Mouse (Mus musculus): Measurements from ENCODE around the gene Crocc. TPM values are rescaled to one million over a fixed set of nuclear protein-coding genes. Genes with fewer than 3 reads are reported as not detected.
A peak's percentile ranks its signal among the peaks of the same experiment; 100 is the strongest.

The Crocc gene
- polyA plus RNA-seq (2015; fragmentation: Nextera tagmentation; extraction: Ambion mirVana) = 5.3 and 6.3 TPM in 2 replicates

DNA sequence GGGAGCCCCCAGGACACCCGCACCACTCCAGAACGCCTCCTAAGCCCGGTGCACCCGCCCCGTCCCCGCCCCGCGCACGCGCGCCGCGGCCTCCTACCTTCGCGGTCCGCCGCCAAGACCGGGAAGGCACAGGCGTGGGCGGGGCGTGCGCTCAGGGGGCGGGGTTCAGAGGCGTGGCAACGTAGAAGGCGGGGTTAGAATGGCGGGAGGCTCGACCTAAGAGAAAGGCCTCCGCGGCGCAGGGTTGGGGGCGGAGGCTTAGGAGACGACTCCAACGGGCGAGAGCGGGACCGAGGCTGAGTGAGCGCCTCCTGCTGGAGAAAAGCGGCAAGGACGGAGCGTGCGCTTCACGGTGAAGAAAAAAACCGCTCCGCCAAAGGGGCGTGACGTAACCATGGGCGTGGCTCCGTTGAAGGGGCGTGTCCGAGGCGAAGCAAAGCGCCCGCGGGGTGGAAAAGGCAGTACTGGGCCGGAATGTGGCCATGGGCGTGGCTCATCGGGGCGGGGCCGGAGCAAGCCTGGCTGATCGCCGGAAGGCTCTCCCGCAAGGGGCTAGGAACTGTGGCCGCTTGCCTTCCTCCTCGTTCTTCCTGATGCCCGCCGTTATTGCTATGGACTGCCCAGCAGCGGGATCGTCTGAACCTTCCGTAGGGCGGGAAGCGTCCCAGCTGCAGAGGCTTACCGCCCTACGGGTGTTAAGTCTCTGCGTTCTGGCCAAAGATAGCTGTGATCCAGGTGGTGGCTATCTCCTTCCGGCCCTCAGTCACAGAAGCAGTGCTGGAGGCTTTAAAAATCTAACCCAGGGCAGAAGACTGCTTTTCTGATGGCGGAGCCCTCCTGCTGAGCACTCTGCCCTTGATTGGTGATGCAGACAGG lies at the start of gene Crocc:
Gene Crocc (minus strand): TSS at position 125 of the 876 bp plus-strand sequence.
- WGBS = 0% methylated on average over 64 of the region's 77 CpGs
- Histone ChIP-seq H3K27ac (ENCODE audit: low read length) (peak within 1 kb of the TSS; percentile 89), H3K27me3 (ENCODE audit: control insufficient read depth, insufficient read depth, low read depth, low read length) (no peaks in the 10 kb centered on the region), H3K4me2 (ENCODE audit: low read length) (peak within 1 kb of the TSS; percentile 59), H3K36me3 (ENCODE audit: control insufficient read depth, insufficient read depth, low read length) (no peaks in the 10 kb centered on the region; the same call in 1 of the 2 replicates), H3K4me3 (ENCODE audit: low read depth, low read length) (peak within 1 kb of the TSS; percentile 53), H3K4me1 (ENCODE audit: control insufficient read depth, insufficient read depth, low read length) (peaks cover 10% of the 10 kb centered on the region), H3K9me3 (replicated peaks; ENCODE audit: control insufficient read depth, low read length, poor library complexity, severe bottlenecking) (no peaks in the 10 kb centered on the region), H3K9ac (ENCODE audit: low read depth, low read length) (peak within 1 kb of the TSS; percentile 67)
- ATAC-seq = peak; percentile 92

DNA sequence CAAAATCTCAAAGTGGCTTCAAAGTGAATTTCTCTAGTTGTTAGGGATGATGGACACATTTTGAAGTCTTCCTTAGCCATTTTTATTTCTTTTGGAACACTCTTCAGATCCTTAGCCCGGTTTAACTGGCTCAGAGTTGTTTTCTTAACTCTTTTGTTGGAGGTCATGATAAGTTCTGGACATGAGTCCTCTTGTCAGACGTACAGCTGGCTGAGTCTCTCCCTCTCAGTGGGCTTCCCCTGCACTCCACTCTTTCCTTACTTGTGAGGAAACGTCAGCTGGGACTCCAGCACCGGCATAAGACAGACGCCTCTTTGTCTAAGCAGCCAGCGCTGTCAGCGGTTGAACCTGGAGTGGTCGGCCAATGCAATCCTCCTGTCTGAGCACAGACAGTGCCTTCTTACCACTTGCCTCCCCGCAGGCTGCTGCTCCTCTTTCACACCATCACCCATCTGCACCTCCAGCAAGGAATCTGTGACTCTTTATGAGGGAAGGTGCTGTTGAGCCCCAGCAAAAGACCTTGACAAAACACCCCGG lies 47.9 kb upstream of the Crocc start:
- H3K4me2 ChIP-seq (ENCODE audit: low read length) = no peak overlapping the region
- H3K9me3 ChIP-seq (replicated peaks; ENCODE audit: control insufficient read depth, low read length, poor library complexity, severe bottlenecking) = 0 out of 2 replicates have a peak, but pooled peaks cover 2% of the 10 kb centered on the region
- no peak overlapping the region for H3K9ac ChIP-seq (ENCODE audit: low read depth, low read length)
- peaks cover 8% of the 10 kb centered on the region for H3K36me3 ChIP-seq (ENCODE audit: control insufficient read depth, insufficient read depth, low read length)
- H3K4me1 ChIP-seq (ENCODE audit: control insufficient read depth, insufficient read depth, low read length) = no peaks in the 10 kb centered on the region
- no peak for ATAC-seq
- no peak overlapping the region for H3K4me3 ChIP-seq (ENCODE audit: low read depth, low read length)
- H3K27me3 ChIP-seq (ENCODE audit: control insufficient read depth, insufficient read depth, low read depth, low read length) = no peaks in the 10 kb centered on the region
- WGBS = 53% methylated on average over 10 of the region's 10 CpGs
- no peak overlapping the region for H3K27ac ChIP-seq (ENCODE audit: low read length)

DNA sequence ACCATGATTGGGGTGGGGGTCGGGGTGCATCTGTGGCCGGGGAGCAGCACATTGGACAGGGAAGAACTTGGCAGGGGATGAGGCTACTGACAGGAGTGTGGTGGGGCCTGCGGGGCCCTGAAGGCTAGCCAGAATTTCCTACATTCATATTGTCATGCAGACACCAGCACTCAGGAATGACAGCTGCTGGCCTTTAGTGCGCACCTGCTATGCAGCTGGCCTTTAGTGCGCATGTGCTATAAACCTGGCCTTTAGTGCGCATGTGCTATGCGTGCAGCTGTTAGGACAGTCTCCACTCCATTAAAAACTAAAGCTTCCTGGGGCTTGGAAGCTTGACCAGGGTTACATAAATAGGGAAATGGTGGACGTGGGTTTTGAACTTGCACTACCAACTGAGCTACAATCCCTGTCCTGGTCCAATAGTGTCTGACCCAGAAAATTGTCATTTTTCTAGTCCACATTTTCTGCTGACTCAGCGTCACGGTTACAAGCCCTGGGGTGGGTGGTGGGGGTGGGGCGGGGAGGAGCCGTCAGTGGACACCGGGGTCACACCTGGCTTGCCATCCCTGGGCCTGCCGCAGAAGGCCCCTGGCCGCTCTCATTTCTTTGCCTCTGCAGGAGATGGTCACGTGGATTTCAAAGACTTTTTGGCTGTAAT lies 46.3 kb upstream of the Crocc start:
- Histone ChIP-seq H3K36me3 (ENCODE audit: control insufficient read depth, insufficient read depth, low read length) (no peaks in the 10 kb centered on the region), H3K9ac (ENCODE audit: low read depth, low read length) (no peak overlapping the region), H3K27me3 (ENCODE audit: control insufficient read depth, insufficient read depth, low read depth, low read length) (no peaks in the 10 kb centered on the region), H3K9me3 (replicated peaks; ENCODE audit: control insufficient read depth, low read length, poor library complexity, severe bottlenecking) (0 out of 2 replicates have a peak, but pooled peaks cover 2% of the 10 kb centered on the region), H3K4me3 (ENCODE audit: low read depth, low read length) (no peak overlapping the region), H3K4me1 (ENCODE audit: control insufficient read depth, insufficient read depth, low read length) (no peaks in the 10 kb centered on the region), H3K27ac (ENCODE audit: low read length) (no peak overlapping the region), H3K4me2 (ENCODE audit: low read length) (no peak overlapping the region)
- ATAC-seq = no peak
- 75% methylated on average over 16 of the region's 16 CpGs for WGBS

DNA sequence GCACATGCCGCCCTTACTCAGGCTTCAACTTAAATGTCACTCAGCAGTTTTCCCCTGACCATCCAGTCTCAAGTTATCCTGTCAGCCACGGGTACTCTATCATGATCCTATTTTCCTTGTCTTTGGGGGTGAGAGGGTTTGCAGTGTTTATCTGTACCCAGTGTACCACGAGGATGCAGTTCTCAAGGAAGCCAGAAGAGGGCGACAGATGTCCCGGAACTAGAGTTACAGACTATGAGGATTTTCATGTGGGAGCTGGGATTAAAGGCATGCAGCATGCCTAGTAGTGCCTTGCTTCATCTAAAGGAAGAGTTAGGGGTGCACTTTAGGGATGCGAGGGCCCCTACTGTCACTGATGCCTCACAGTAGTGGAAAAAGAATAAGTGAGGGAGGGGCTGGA lies 41.5 kb upstream of the Crocc start:
- Histone ChIP-seq H3K36me3 (ENCODE audit: control insufficient read depth, insufficient read depth, low read length) (no peaks in the 10 kb centered on the region), H3K9me3 (replicated peaks; ENCODE audit: control insufficient read depth, low read length, poor library complexity, severe bottlenecking) (no peaks in the 10 kb centered on the region), H3K4me2 (ENCODE audit: low read length) (no peak overlapping the region), H3K9ac (ENCODE audit: low read depth, low read length) (no peak overlapping the region), H3K27me3 (ENCODE audit: control insufficient read depth, insufficient read depth, low read depth, low read length) (no peaks in the 10 kb centered on the region), H3K4me1 (ENCODE audit: control insufficient read depth, insufficient read depth, low read length) (no peaks in the 10 kb centered on the region), H3K4me3 (ENCODE audit: low read depth, low read length) (no peak overlapping the region), H3K27ac (ENCODE audit: low read length) (no peak overlapping the region)
- ATAC-seq = no peak
- 74% methylated on average over 6 of the region's 6 CpGs for WGBS

DNA sequence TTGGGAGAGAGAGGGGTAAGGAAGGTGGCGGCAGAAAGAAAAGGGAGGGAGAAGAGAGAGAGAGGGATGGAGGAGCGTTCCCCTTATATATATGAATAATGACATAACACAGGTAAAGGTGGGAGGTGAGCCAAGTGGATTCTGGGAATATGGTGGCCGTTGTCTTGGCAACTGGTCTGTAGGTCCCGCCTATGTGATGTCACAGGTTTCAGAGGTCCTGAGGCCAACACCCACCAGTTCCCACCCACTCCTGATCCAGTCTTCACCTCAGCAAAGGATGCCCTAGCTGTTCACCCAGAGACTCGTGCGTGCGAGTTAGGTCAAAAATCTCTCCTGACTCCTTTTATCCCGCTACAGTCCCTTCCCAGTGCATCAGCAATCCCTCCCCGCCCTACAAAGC lies 40.9 kb upstream of the Crocc start:
- Histone ChIP-seq H3K4me3 (ENCODE audit: low read depth, low read length) (no peak overlapping the region), H3K27me3 (ENCODE audit: control insufficient read depth, insufficient read depth, low read depth, low read length) (no peaks in the 10 kb centered on the region), H3K4me1 (ENCODE audit: control insufficient read depth, insufficient read depth, low read length) (no peaks in the 10 kb centered on the region), H3K27ac (ENCODE audit: low read length) (no peak overlapping the region), H3K4me2 (ENCODE audit: low read length) (no peak overlapping the region), H3K9me3 (replicated peaks; ENCODE audit: control insufficient read depth, low read length, poor library complexity, severe bottlenecking) (no peaks in the 10 kb centered on the region), H3K36me3 (ENCODE audit: control insufficient read depth, insufficient read depth, low read length) (no peaks in the 10 kb centered on the region), H3K9ac (ENCODE audit: low read depth, low read length) (no peak overlapping the region)
- no peak for ATAC-seq
- 92% methylated on average over 9 of the region's 9 CpGs for WGBS

DNA sequence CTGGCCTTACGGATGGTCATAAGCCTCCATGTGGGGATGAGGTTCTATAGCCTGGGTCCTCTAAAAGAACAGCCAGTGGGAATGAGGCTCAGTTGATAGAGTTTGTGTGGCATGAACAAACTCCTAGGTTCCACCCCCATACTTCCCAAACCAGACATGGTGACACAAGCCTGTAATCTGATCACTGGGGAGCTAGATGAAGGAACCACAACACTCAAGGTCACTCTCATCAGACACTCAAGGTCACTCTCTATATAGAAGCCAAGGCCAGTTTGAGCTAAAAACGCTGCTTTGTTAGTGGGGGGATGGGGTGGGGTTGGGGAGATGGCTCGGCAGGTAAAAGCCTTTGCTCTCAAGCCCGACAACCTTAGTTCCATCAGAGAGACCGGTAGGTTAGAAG lies 39.6 kb upstream of the Crocc start:
- no peaks in the 10 kb centered on the region for H3K9me3 ChIP-seq (replicated peaks; ENCODE audit: control insufficient read depth, low read length, poor library complexity, severe bottlenecking)
- no peak overlapping the region for H3K4me3 ChIP-seq (ENCODE audit: low read depth, low read length)
- no peak overlapping the region for H3K27ac ChIP-seq (ENCODE audit: low read length)
- H3K36me3 ChIP-seq (ENCODE audit: control insufficient read depth, insufficient read depth, low read length) = no peaks in the 10 kb centered on the region
- 81% methylated on average over 5 of the region's 5 CpGs for WGBS
- H3K4me1 ChIP-seq (ENCODE audit: control insufficient read depth, insufficient read depth, low read length) = no peaks in the 10 kb centered on the region
- no peaks in the 10 kb centered on the region for H3K27me3 ChIP-seq (ENCODE audit: control insufficient read depth, insufficient read depth, low read depth, low read length)
- H3K9ac ChIP-seq (ENCODE audit: low read depth, low read length) = no peak overlapping the region
- H3K4me2 ChIP-seq (ENCODE audit: low read length) = no peak overlapping the region
- no peak for ATAC-seq

DNA sequence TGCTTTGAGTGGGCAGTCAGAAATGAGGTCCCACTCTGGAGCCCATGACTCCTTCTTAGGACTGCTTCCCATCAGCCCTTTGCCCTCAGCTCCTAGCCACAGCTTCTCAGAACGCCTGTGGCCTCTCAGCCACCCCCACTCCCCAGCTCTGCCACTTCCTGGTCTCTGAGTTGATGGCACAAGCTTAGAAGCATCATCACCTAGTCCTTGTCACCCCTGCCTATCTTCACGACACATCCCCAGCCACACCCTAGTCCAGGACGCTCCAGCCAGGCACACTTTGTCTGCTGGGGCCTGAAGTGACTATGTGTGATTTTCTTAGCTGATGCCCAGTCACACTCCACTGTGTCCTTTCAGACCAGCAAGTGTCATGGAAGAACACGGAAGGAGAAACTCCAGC lies 38.6 kb upstream of the Crocc start:
- H3K27me3 ChIP-seq (ENCODE audit: control insufficient read depth, insufficient read depth, low read depth, low read length) = no peaks in the 10 kb centered on the region
- no peak overlapping the region for H3K4me3 ChIP-seq (ENCODE audit: low read depth, low read length)
- H3K27ac ChIP-seq (ENCODE audit: low read length) = no peak overlapping the region
- no peak for ATAC-seq
- no peaks in the 10 kb centered on the region for H3K9me3 ChIP-seq (replicated peaks; ENCODE audit: control insufficient read depth, low read length, poor library complexity, severe bottlenecking)
- H3K36me3 ChIP-seq (ENCODE audit: control insufficient read depth, insufficient read depth, low read length) = no peaks in the 10 kb centered on the region
- H3K4me2 ChIP-seq (ENCODE audit: low read length) = no peak overlapping the region
- no peaks in the 10 kb centered on the region for H3K4me1 ChIP-seq (ENCODE audit: control insufficient read depth, insufficient read depth, low read length)
- 83% methylated on average over 4 of the region's 4 CpGs for WGBS
- no peak overlapping the region for H3K9ac ChIP-seq (ENCODE audit: low read depth, low read length)

DNA sequence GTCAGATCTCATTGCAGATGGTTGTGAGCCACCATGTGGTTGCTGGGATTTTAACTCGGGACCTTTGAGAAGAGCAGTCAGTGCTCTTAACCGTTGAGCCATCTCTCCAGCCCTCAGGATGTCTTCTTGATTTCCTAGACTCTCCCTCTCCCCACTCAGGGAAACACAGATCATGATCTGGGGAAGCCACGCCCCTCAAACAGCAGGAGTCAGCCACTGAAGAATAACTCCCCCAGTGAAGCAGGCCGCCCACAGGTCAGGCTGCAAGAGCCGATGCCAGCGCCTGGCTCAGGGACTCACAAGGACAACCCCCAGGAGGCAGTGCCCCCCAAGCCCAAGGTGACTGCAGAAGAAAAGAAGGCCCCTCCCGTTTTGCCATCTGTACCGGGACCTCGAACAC lies 36.4 kb upstream of the Crocc start:
- ATAC-seq = no peak
- Histone ChIP-seq H3K4me3 (ENCODE audit: low read depth, low read length) (no peak overlapping the region), H3K4me1 (ENCODE audit: control insufficient read depth, insufficient read depth, low read length) (no peaks in the 10 kb centered on the region), H3K27ac (ENCODE audit: low read length) (no peak overlapping the region), H3K27me3 (ENCODE audit: control insufficient read depth, insufficient read depth, low read depth, low read length) (no peaks in the 10 kb centered on the region), H3K4me2 (ENCODE audit: low read length) (no peak overlapping the region), H3K9me3 (replicated peaks; ENCODE audit: control insufficient read depth, low read length, poor library complexity, severe bottlenecking) (no peaks in the 10 kb centered on the region), H3K9ac (ENCODE audit: low read depth, low read length) (no peak overlapping the region), H3K36me3 (ENCODE audit: control insufficient read depth, insufficient read depth, low read length) (no peaks in the 10 kb centered on the region)
- WGBS = 18% methylated on average over 9 of the region's 9 CpGs

DNA sequence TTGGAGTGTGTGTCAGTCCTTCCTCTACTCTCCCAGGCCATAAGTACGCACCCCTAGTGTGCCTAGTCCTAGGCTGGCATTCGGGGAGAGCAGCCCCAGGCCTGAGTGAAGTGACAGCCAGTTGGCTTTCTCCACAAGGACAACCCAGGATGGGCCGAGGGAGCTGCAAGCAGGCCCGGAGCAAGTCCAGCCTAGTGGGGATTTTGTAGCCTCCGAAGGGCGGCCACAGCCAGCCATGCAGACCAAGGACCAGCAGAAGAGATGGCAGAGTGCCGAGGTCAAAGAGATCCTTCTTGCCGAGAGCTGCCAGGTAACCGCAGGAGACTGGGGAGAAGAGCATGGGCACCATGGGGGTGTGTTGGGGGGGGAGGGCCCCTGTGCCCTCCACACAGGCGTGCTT lies 34.7 kb upstream of the Crocc start:
- Histone ChIP-seq H3K4me3 (ENCODE audit: low read depth, low read length) (no peak overlapping the region), H3K9ac (ENCODE audit: low read depth, low read length) (no peak overlapping the region), H3K4me1 (ENCODE audit: control insufficient read depth, insufficient read depth, low read length) (no peaks in the 10 kb centered on the region), H3K27ac (ENCODE audit: low read length) (no peak overlapping the region), H3K9me3 (replicated peaks; ENCODE audit: control insufficient read depth, low read length, poor library complexity, severe bottlenecking) (no peaks in the 10 kb centered on the region), H3K4me2 (ENCODE audit: low read length) (no peak overlapping the region), H3K27me3 (ENCODE audit: control insufficient read depth, insufficient read depth, low read depth, low read length) (no peaks in the 10 kb centered on the region), H3K36me3 (ENCODE audit: control insufficient read depth, insufficient read depth, low read length) (no peaks in the 10 kb centered on the region)
- ATAC-seq = no peak
- WGBS = 80% methylated on average over 10 of the region's 10 CpGs
